Mouse (Mus musculus) heart, embryonic 13.5 days (tissue): ENCODE data around the gene Sae1. TPM values are rescaled to one million over a fixed set of nuclear protein-coding genes. Genes with fewer than 3 reads are reported as not detected.
"Not testable (repeated sequence)": the region's sequence is repeated elsewhere in the genome, so short reads cannot be mapped to it uniquely, and the experiment has no call there.

Source experiments
- ATAC-seq: fragments of 200-750 bp; cut with Nextera tagmentation; 2 replicates; pipeline ENCODE4 v1.8.0; 2017; ENCODE audit warnings: moderate TSS enrichment; ENCODE audit not compliant: insufficient number of reproducible peaks, low FRiP score, low TSS enrichment; ENCODE audit errors: extremely low read depth
- H3K27ac ChIP-seq: fragments of 300-500 bp; sonication (generic); replicated peaks from 2 replicates; pipeline ENCODE4 v1.5.1; 2015; ENCODE audit warnings: moderate library complexity, mild to moderate bottlenecking, inconsistent platforms
- H3K27me3 ChIP-seq: fragments of 300-500 bp; sonication (generic); replicated peaks from 2 replicates; pipeline ENCODE4 v1.6.1; 2015; ENCODE audit warnings: mild to moderate bottlenecking, inconsistent platforms
- H3K36me3 ChIP-seq: fragments of 300-500 bp; sonication (generic); 2 replicates; pipeline ENCODE4 v1.6.1; 2015; ENCODE audit warnings: mild to moderate bottlenecking, inconsistent platforms
- H3K4me1 ChIP-seq: fragments of 300-500 bp; sonication (generic); 2 replicates; pipeline ENCODE4 v1.6.1; 2015; ENCODE audit warnings: inconsistent platforms
- H3K4me2 ChIP-seq: fragments of 300-500 bp; sonication (generic); 2 replicates; pipeline ENCODE4 v1.6.1; 2015; ENCODE audit warnings: inconsistent platforms, mild to moderate bottlenecking, moderate library complexity
- H3K4me3 ChIP-seq: fragments of 300-500 bp; sonication (generic); 2 replicates; pipeline ENCODE4 v1.5.1; 2015; ENCODE audit warnings: moderate library complexity, mild to moderate bottlenecking, inconsistent platforms
- H3K9ac ChIP-seq: fragments of 300-500 bp; sonication (generic); 2 replicates; pipeline ENCODE4 v1.6.1; 2015; ENCODE audit warnings: inconsistent platforms, mild to moderate bottlenecking, moderate library complexity
- H3K9me3 ChIP-seq: fragments of 300-500 bp; sonication (generic); 2 replicates; pipeline ENCODE4 v1.6.1; 2016; ENCODE audit warnings: inconsistent platforms
- WGBS: fragments of 180-500 bp; shearing (Covaris S2); methylation state at CpG from one replicate; pipeline ENCODE4 v1.1.7; 2015; ENCODE audit warnings: mixed read lengths; 5-methylcytosine and 5-hydroxymethylcytosine counted together
- polyA plus RNA-seq: library from polyadenylated mRNA; unstranded; fragments of >200 nt; fragmentation: Nextera tagmentation; extraction: Ambion mirVana; gene quantifications from 2 replicates; pipeline ENCODE4 v1.2.1, GENCODE M21; 2015

Sae1 gene
- polyA plus RNA-seq, 1 experiment from 2014 or later = 210 TPM

GRCm38 (mm10) chr7:16307141-16307540, 80.5 kb downstream of the Sae1 start:
- ATAC-seq, H3K27me3 ChIP-seq, H3K36me3 ChIP-seq, H3K9ac ChIP-seq, H3K27ac ChIP-seq, H3K4me2 ChIP-seq, H3K9me3 ChIP-seq, H3K4me3 ChIP-seq: not testable (repeated sequence)
- H3K4me1 ChIP-seq = peaks cover 37% of the 10 kb centered on the region
- WGBS = 71% methylated on average over 6 of the region's 6 CpGs

- Histone ChIP-seq H3K27me3 (no peaks in the 10 kb centered on the region), H3K9me3 (no peaks in the 10 kb centered on the region), H3K9ac (peak overlapping the region; percentile 75), H3K4me3 (peak overlapping the region; percentile 53), H3K4me1 (peaks cover 36% of the 10 kb centered on the region), H3K27ac (peak overlapping the region; percentile 32; the same call in 1 of the 2 replicates), H3K36me3 (no peaks in the 10 kb centered on the region), H3K4me2 (peak overlapping the region; percentile 83)
- ATAC-seq = peak; percentile 66
- WGBS = 1% methylated on average over 52 of the region's 52 CpGs
These were observed 88.1 kb downstream of the Sae1 start for GRCm38 (mm10) chr7:16299419-16300035.

- Histone ChIP-seq H3K9ac (peak overlapping the region; percentile 75; the same call in 1 of the 2 replicates), H3K27me3 (no peaks in the 10 kb centered on the region), H3K36me3 (no peaks in the 10 kb centered on the region), H3K4me1 (peaks cover 36% of the 10 kb centered on the region), H3K9me3 (no peaks in the 10 kb centered on the region), H3K4me3 (peak overlapping the region; percentile 53), H3K27ac (peak overlapping the region; percentile 32; the same call in 1 of the 2 replicates), H3K4me2 (peak overlapping the region; percentile 83)
- 77% methylated on average over 5 of the region's 5 CpGs for whole genome bisulfite sequencing
- ATAC-seq = no peak
These were observed 88.7 kb downstream of the Sae1 start for GRCm38 (mm10) chr7:16298927-16299326.

DNA sequence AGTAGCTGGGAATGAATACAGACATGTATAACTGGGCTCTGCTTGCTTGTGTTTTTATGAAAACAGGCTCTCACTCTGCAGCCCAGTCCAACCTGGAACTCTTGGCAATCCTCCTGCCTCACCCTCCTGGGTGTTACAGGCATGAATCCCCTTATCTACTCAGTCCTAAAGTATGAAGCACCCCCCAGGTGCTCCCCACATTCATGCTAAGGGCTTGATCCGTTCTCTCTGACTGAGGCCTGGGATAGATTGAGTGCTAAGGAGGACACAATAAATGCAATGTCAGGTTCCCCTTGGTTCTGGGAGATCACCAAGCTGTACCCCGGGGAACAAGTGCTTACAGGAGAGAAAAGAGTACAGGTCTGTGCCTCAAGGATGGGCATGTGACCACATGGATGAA, 90.0 kb downstream of the Sae1 start:
- Histone ChIP-seq H3K9ac (peak overlapping the region; percentile 77), H3K27ac (peak overlapping the region; percentile 94), H3K9me3 (no peaks in the 10 kb centered on the region), H3K4me1 (peaks cover 36% of the 10 kb centered on the region), H3K4me2 (peak overlapping the region; percentile 74; the same call in 1 of the 2 replicates), H3K4me3 (peak overlapping the region; percentile 42; the same call in 1 of the 2 replicates), H3K36me3 (no peaks in the 10 kb centered on the region), H3K27me3 (no peaks in the 10 kb centered on the region)
- no peak for ATAC-seq
- 59% methylated on average over 2 of the region's 2 CpGs for WGBS

DNA sequence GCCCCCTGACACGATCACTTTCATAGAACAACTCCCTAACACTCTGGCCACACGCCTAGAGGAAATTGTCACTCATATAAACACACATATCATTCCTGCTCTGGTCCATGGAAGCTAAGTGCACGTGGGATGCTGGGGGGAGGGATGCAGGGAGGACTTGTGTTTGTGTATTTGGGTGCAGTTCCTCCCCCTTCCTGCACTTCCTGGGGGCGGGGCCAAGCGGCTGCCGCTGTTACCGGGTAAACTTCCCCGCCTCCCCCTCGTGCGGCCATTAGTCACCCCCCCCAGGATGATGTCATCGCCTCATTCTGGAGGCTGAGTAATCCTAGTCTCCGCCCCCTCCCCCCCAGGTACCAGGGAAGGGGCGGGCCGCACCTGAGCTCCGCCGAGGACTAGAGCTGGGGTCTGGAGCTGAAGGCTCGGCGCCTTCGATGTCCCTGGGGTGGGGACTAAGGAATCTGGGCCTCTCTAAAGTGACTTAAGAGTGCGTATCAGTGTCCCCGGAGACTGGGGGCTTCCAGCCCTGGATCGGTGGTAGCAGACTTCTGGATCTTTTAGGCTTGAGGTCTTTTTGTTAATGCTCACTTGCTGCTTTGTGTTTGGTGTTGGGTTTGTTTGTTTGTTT, 90.7 kb downstream of the Sae1 start:
- H3K4me1 ChIP-seq = peaks cover 36% of the 10 kb centered on the region
- H3K27ac ChIP-seq = peak overlapping the region; percentile 94
- H3K4me3 ChIP-seq = peak overlapping the region; percentile 42
- H3K9ac ChIP-seq = peak overlapping the region; percentile 77
- no peaks in the 10 kb centered on the region for H3K27me3 ChIP-seq
- 2% methylated on average over 21 of the region's 22 CpGs for WGBS
- H3K36me3 ChIP-seq = no peaks in the 10 kb centered on the region
- H3K4me2 ChIP-seq = peak overlapping the region; percentile 74
- H3K9me3 ChIP-seq = no peaks in the 10 kb centered on the region
- ATAC-seq = peak; percentile 48

DNA sequence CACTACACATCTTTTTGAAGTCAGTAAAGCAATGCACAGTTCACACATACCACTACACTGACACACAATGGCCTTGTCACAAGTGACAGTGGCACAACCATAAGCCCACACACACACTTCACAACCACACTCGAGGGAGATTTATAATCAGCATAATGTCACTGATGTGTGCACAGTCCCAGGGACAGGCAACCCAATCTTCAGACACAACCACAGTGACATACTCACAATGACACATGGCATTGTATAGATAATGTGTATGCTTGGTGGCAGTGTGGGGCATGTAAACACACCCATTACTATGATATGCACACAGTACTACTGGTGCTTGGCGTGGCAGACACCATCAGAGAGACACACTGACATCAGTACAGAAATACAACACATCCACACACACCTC, 91.5 kb downstream of the Sae1 start:
- H3K9ac ChIP-seq = peak overlapping the region; percentile 77
- H3K4me3 ChIP-seq = peak overlapping the region; percentile 42; the same call in 1 of the 2 replicates
- H3K4me2 ChIP-seq = peak overlapping the region; percentile 74
- 29% methylated on average over 2 of the region's 2 CpGs for WGBS
- peak overlapping the region; percentile 94 for H3K27ac ChIP-seq
- no peaks in the 10 kb centered on the region for H3K36me3 ChIP-seq
- no peaks in the 10 kb centered on the region for H3K9me3 ChIP-seq
- ATAC-seq = no peak
- H3K27me3 ChIP-seq = no peaks in the 10 kb centered on the region
- H3K4me1 ChIP-seq = peaks cover 36% of the 10 kb centered on the region

GRCm38 (mm10) chr7:16295321-16295900, 92.2 kb downstream of the Sae1 start:
- Histone ChIP-seq H3K9me3 (no peaks in the 10 kb centered on the region), H3K27ac (peak overlapping the region; percentile 94), H3K4me1 (peaks cover 36% of the 10 kb centered on the region), H3K9ac (peak overlapping the region; percentile 77), H3K27me3 (no peaks in the 10 kb centered on the region), H3K36me3 (no peaks in the 10 kb centered on the region), H3K4me3 (peak overlapping the region; percentile 55), H3K4me2 (peak overlapping the region; percentile 74)
- peak; percentile 44 for ATAC-seq
- 2% methylated on average over 41 of the region's 41 CpGs for WGBS

GRCm38 (mm10) chr7:16294837-16295236, 92.8 kb downstream of the Sae1 start:
- Histone ChIP-seq H3K9me3 (no peaks in the 10 kb centered on the region), H3K36me3 (no peaks in the 10 kb centered on the region), H3K27ac (peak overlapping the region; percentile 94), H3K27me3 (no peaks in the 10 kb centered on the region), H3K4me1 (peaks cover 31% of the 10 kb centered on the region), H3K4me2 (peak overlapping the region; percentile 74), H3K9ac (peak overlapping the region; percentile 77), H3K4me3 (peak overlapping the region; percentile 55)
- peak; percentile 53 for ATAC-seq
- 0% methylated on average over 23 of the region's 23 CpGs for WGBS

DNA sequence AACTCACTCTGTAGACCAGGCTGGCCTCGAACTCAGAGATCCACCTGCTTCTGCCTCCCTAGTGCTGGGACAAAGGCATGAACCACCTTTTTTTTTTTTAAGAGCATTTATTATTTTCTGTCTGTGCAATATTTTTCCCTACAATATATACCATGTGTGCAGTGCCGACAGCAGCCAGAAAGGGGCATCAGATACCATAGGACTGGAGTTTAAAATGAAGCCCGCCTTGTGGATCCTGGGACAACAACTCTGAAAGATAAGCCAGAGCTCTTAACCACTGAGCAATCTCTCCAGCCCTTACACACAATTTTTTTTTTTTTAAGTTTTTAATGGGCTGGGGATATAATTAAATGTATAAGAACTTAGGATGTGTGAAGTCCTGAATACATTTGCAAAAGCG, 93.3 kb downstream of the Sae1 start:
- ATAC-seq = no peak
- Histone ChIP-seq H3K9ac (peak overlapping the region; percentile 77), H3K36me3 (no peaks in the 10 kb centered on the region), H3K27me3 (no peaks in the 10 kb centered on the region), H3K9me3 (no peaks in the 10 kb centered on the region), H3K4me1 (peaks cover 27% of the 10 kb centered on the region), H3K4me3 (peak overlapping the region; percentile 55), H3K4me2 (peak overlapping the region; percentile 74), H3K27ac (peak overlapping the region; percentile 94)
- WGBS = 24% methylated on average over 4 of the region's 4 CpGs

GRCm38 (mm10) chr7:16287791-16288190, 99.8 kb downstream of the Sae1 start:
- WGBS = 80% methylated on average over 1 of the region's 1 CpGs
- Histone ChIP-seq H3K27ac (no peak overlapping the region), H3K4me3 (no peak overlapping the region), H3K4me1 (peaks cover 11% of the 10 kb centered on the region), H3K27me3 (no peaks in the 10 kb centered on the region), H3K9ac (no peak overlapping the region), H3K36me3 (peaks cover 14% of the 10 kb centered on the region), H3K4me2 (no peak overlapping the region), H3K9me3 (no peaks in the 10 kb centered on the region)
- ATAC-seq = no peak

- peak overlapping the region; percentile 97 for H3K27ac ChIP-seq
- H3K36me3 ChIP-seq = peaks cover 22% of the 10 kb centered on the region
- H3K9ac ChIP-seq = peak overlapping the region; percentile 86
- peak overlapping the region; percentile 80 for H3K4me2 ChIP-seq
- WGBS = 84% methylated on average over 2 of the region's 2 CpGs
- H3K9me3 ChIP-seq = no peaks in the 10 kb centered on the region
- H3K4me3 ChIP-seq = peak overlapping the region; percentile 77
- H3K27me3 ChIP-seq = no peaks in the 10 kb centered on the region
- no peak for ATAC-seq
- H3K4me1 ChIP-seq = peaks cover 11% of the 10 kb centered on the region
These were observed 100.6 kb downstream of the Sae1 start for GRCm38 (mm10) chr7:16287016-16287415.
